7 mouse cellular contexts compared by ENCODE assay signal in the genomic region with DNA sequence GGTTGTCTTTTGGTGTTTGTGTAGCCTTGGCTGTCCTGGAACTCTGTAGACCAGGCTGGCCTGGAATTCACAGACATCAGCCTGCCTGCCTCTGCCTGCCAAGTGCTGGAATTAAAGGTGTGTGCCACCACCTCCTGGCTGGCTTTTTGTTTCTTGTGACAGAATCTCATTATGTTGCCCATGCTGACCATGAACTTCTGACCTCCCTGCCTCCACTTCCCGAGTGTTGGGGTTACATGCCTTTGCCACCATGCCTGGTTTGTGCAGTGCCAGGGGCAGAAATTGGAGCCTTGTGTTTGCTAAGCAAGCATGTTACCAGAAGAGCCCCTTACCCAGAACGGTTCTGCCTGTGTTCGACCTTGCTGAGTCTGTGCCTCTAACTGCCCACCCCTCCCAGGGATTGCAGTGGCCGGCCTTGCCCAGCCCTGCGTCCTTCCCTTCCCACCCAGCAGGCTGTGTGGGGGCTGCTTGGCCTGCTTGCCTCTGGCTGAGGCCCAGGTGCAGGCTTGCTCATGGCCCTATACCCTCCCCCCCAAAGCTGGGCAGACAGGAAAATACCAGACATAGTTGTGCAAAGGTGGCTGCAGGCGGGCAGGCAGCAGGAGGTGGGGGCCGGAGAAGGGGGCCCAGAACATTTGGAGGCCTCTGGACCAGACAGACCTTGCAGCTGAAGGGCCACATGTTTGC. TPM values are rescaled to one million over a fixed set of nuclear protein-coding genes. Genes with fewer than 3 reads are reported as not detected.
DNase-seq lines count a peak whose midpoint lies in the region; ATAC-seq and TF ChIP-seq lines count a peak whose summit lies in the region.

No protein-coding gene starts in this region.

- no peak overlapping the region for H3K4me2 ChIP-seq in midbrain, embryonic 11.5 days
- no peak overlapping the region for H3K4me2 ChIP-seq in midbrain, postnatal 0 days (ENCODE audit: low read depth, low read length, poor library complexity, severe bottlenecking)
- H3K4me2 ChIP-seq in hindbrain, embryonic 11.5 days (replicated peaks; ENCODE audit: low read depth, low read length) = no peak overlapping the region
- peak overlapping the region; percentile 27; the same call in 1 of the 2 replicates for H3K4me2 ChIP-seq in stomach, embryonic 15.5 days

- DNase-seq in midbrain, embryonic 11.5 days (ENCODE audit: low spot score, missing footprints) = peak; percentile 80
- no peak for DNase-seq in midbrain, postnatal 0 days (ENCODE audit: low spot score)
- DNase-seq in hindbrain, embryonic 11.5 days (ENCODE audit: low spot score) = no peak
- peak; percentile 81 to 93 for DNase-seq in kidney, postnatal 25 days
- DNase-seq in layer of hippocampus, postnatal 14 days (ENCODE audit: low spot score in 2 of 2) = no peak
- no peak for DNase-seq in spleen, postnatal 4 days (ENCODE audit: low spot score in 2 of 2)

- H3K4me3 ChIP-seq in midbrain, embryonic 11.5 days (ENCODE audit: low read depth, low read length) = no peak overlapping the region
- H3K4me3 ChIP-seq in midbrain, postnatal 0 days (ENCODE audit: low read depth, low read length) = no peak overlapping the region
- no peak overlapping the region for H3K4me3 ChIP-seq in hindbrain, embryonic 11.5 days (ENCODE audit: low read depth, low read length)
- H3K4me3 ChIP-seq in stomach, embryonic 15.5 days (replicated peaks) = no peak overlapping the region

- peaks cover 73% of the 10 kb centered on the region for H3K4me1 ChIP-seq in midbrain, embryonic 11.5 days (ENCODE audit: control insufficient read depth, insufficient read depth, low read length)
- peaks cover 14% of the 10 kb centered on the region; the same call in 1 of the 2 replicates for H3K4me1 ChIP-seq in midbrain, postnatal 0 days (ENCODE audit: insufficient read depth, low read length)
- H3K4me1 ChIP-seq in hindbrain, embryonic 11.5 days (replicated peaks; ENCODE audit: control insufficient read depth, insufficient read depth, low read length) = peaks cover 55% of the 10 kb centered on the region
- H3K4me1 ChIP-seq in stomach, embryonic 15.5 days = peaks cover 93% of the 10 kb centered on the region

- no peaks in the 10 kb centered on the region for H3K27me3 ChIP-seq in midbrain, embryonic 11.5 days (ENCODE audit: control insufficient read depth, insufficient read depth, low read length)
- H3K27me3 ChIP-seq in midbrain, postnatal 0 days (ENCODE audit: insufficient read depth, low read length) = no peaks in the 10 kb centered on the region
- H3K27me3 ChIP-seq in hindbrain, embryonic 11.5 days (ENCODE audit: control insufficient read depth, insufficient read depth, low read length) = no peaks in the 10 kb centered on the region
- no peaks in the 10 kb centered on the region for H3K27me3 ChIP-seq in stomach, embryonic 15.5 days (replicated peaks)

- 56% methylated on average over 7 of the region's 7 CpGs for WGBS in midbrain, embryonic 11.5 days
- 42% methylated on average over 7 of the region's 7 CpGs for WGBS in midbrain, postnatal 0 days
- 41% methylated on average over 7 of the region's 7 CpGs for WGBS in hindbrain, embryonic 11.5 days
- WGBS in stomach, embryonic 15.5 days = 22% methylated on average over 7 of the region's 7 CpGs

- no peak overlapping the region for H3K27ac ChIP-seq in midbrain, embryonic 11.5 days (ENCODE audit: low read depth, low read length)
- H3K27ac ChIP-seq in midbrain, postnatal 0 days (ENCODE audit: low read depth, low read length) = no peak overlapping the region
- peak overlapping the region; percentile 56; the same call in 1 of the 2 replicates for H3K27ac ChIP-seq in hindbrain, embryonic 11.5 days (ENCODE audit: low read depth, low read length)
- peak overlapping the region; percentile 82 for H3K27ac ChIP-seq in stomach, embryonic 15.5 days

- no peak for TF ChIP-seq CTCF in midbrain, postnatal 0 days (IDR thresholded peaks at IDR 0.05)

- H3K9me3 ChIP-seq in midbrain, embryonic 11.5 days (ENCODE audit: control insufficient read depth, low read length) = no peaks in the 10 kb centered on the region
- no peaks in the 10 kb centered on the region for H3K9me3 ChIP-seq in midbrain, postnatal 0 days (ENCODE audit: low read length)
- H3K9me3 ChIP-seq in hindbrain, embryonic 11.5 days (ENCODE audit: control insufficient read depth, low read length) = no peaks in the 10 kb centered on the region
- H3K9me3 ChIP-seq in stomach, embryonic 15.5 days = no peaks in the 10 kb centered on the region

- ATAC-seq in midbrain, embryonic 11.5 days (ENCODE audit: low FRiP score) = no peak
- no peak for ATAC-seq in midbrain, postnatal 0 days (ENCODE audit: low FRiP score)
- no peak for ATAC-seq in hindbrain, embryonic 11.5 days (ENCODE audit: low FRiP score)
- ATAC-seq in stomach, embryonic 15.5 days (ENCODE audit: insufficient read depth, low FRiP score, low read depth) = peak; percentile 18; the same call in 1 of the 2 replicates

- no peak overlapping the region for H3K9ac ChIP-seq in midbrain, embryonic 11.5 days (ENCODE audit: low read length)
- H3K9ac ChIP-seq in midbrain, postnatal 0 days (replicated peaks; ENCODE audit: low read length, poor library complexity, severe bottlenecking) = no peak overlapping the region
- no peak overlapping the region for H3K9ac ChIP-seq in hindbrain, embryonic 11.5 days (ENCODE audit: low read depth, low read length)
- H3K9ac ChIP-seq in stomach, embryonic 15.5 days = no peak overlapping the region

- no peaks in the 10 kb centered on the region for H3K36me3 ChIP-seq in midbrain, embryonic 11.5 days (ENCODE audit: control insufficient read depth, insufficient read depth, low read length)
- H3K36me3 ChIP-seq in midbrain, postnatal 0 days (ENCODE audit: insufficient read depth, low read length) = no peaks in the 10 kb centered on the region
- no peaks in the 10 kb centered on the region for H3K36me3 ChIP-seq in hindbrain, embryonic 11.5 days (ENCODE audit: control insufficient read depth, insufficient read depth, low read length)
- no peaks in the 10 kb centered on the region for H3K36me3 ChIP-seq in stomach, embryonic 15.5 days

RNA-seq across cellular contexts. Expression of gene Glis2, which starts 8.4 kb away (rescaled TPM):
- 16.6 and 27.2 TPM in 2 replicates for polyA plus RNA-seq in midbrain, embryonic 11.5 days (2014; fragmentation: Nextera tagmentation; extraction: Ambion mirVana)
- 20.0 and 20.6 TPM in 2 replicates for total RNA-seq in midbrain, postnatal 0 days (2014; rRNA removed)
- 10.8 and 12.0 TPM in 2 replicates for polyA plus RNA-seq in midbrain, postnatal 0 days (2015; fragmentation: Nextera tagmentation; extraction: Ambion mirVana)
- 26.3 and 27.6 TPM in 2 replicates for polyA plus RNA-seq in hindbrain, embryonic 11.5 days (2014; fragmentation: Nextera tagmentation; extraction: Ambion mirVana)
- polyA plus RNA-seq in stomach, embryonic 15.5 days (2015; fragmentation: Nextera tagmentation; extraction: Ambion mirVana) = 27.9 and 30.6 TPM in 2 replicates
- total RNA-seq in layer of hippocampus, postnatal 14 days (2021) = 10 to 100 TPM; 19.8 to 30.5 TPM

RNA-seq across cellular contexts. Expression of gene Pam16, which starts 21.9 kb away (rescaled TPM):
- polyA plus RNA-seq in midbrain, embryonic 11.5 days (2014; fragmentation: Nextera tagmentation; extraction: Ambion mirVana) = 97.1 and 99.1 TPM in 2 replicates
- total RNA-seq in midbrain, postnatal 0 days (2014; rRNA removed) = 31.7 and 40.2 TPM in 2 replicates
- 134 TPM in 2 replicates for polyA plus RNA-seq in midbrain, postnatal 0 days (2015; fragmentation: Nextera tagmentation; extraction: Ambion mirVana)
- polyA plus RNA-seq in hindbrain, embryonic 11.5 days (2014; fragmentation: Nextera tagmentation; extraction: Ambion mirVana) = 113 and 117 TPM in 2 replicates
- polyA plus RNA-seq in stomach, embryonic 15.5 days (2015; fragmentation: Nextera tagmentation; extraction: Ambion mirVana) = 46.5 and 75.7 TPM in 2 replicates
- total RNA-seq in layer of hippocampus, postnatal 14 days (2021) = 10 to 100 TPM; 69.5 to 80.1 TPM

RNA-seq across cellular contexts. Expression of gene Vasn, which starts 36.8 kb away (rescaled TPM):
- polyA plus RNA-seq in midbrain, embryonic 11.5 days (2014; fragmentation: Nextera tagmentation; extraction: Ambion mirVana) = 6.1 and 7.0 TPM in 2 replicates
- 12.0 and 14.2 TPM in 2 replicates for total RNA-seq in midbrain, postnatal 0 days (2014; rRNA removed)
- polyA plus RNA-seq in midbrain, postnatal 0 days (2015; fragmentation: Nextera tagmentation; extraction: Ambion mirVana) = 4.7 TPM in 2 replicates
- 7.9 and 9.4 TPM in 2 replicates for polyA plus RNA-seq in hindbrain, embryonic 11.5 days (2014; fragmentation: Nextera tagmentation; extraction: Ambion mirVana)
- polyA plus RNA-seq in stomach, embryonic 15.5 days (2015; fragmentation: Nextera tagmentation; extraction: Ambion mirVana) = 17.2 and 17.3 TPM in 2 replicates
- 1 to 10 TPM; 6.4 to 9.0 TPM for total RNA-seq in layer of hippocampus, postnatal 14 days (2021)

RNA-seq across cellular contexts. Expression of gene Dnaja3, which starts 36.9 kb away (rescaled TPM):
- polyA plus RNA-seq in midbrain, embryonic 11.5 days (2014; fragmentation: Nextera tagmentation; extraction: Ambion mirVana) = 53.4 and 57.0 TPM in 2 replicates
- 62.1 and 65.5 TPM in 2 replicates for total RNA-seq in midbrain, postnatal 0 days (2014; rRNA removed)
- 54.1 and 57.0 TPM in 2 replicates for polyA plus RNA-seq in midbrain, postnatal 0 days (2015; fragmentation: Nextera tagmentation; extraction: Ambion mirVana)
- 49.1 and 54.0 TPM in 2 replicates for polyA plus RNA-seq in hindbrain, embryonic 11.5 days (2014; fragmentation: Nextera tagmentation; extraction: Ambion mirVana)
- polyA plus RNA-seq in stomach, embryonic 15.5 days (2015; fragmentation: Nextera tagmentation; extraction: Ambion mirVana) = 68.4 and 77.6 TPM in 2 replicates
- total RNA-seq in layer of hippocampus, postnatal 14 days (2021) = 10 to 100 TPM; 61.0 to 66.2 TPM

RNA-seq across cellular contexts. Expression of gene Tfap4, which starts 43.3 kb away (rescaled TPM):
- 18.2 and 18.9 TPM in 2 replicates for polyA plus RNA-seq in midbrain, embryonic 11.5 days (2014; fragmentation: Nextera tagmentation; extraction: Ambion mirVana)
- total RNA-seq in midbrain, postnatal 0 days (2014; rRNA removed) = 6.7 and 6.8 TPM in 2 replicates
- polyA plus RNA-seq in midbrain, postnatal 0 days (2015; fragmentation: Nextera tagmentation; extraction: Ambion mirVana) = 5.2 and 5.9 TPM in 2 replicates
- 16.1 TPM in 2 replicates for polyA plus RNA-seq in hindbrain, embryonic 11.5 days (2014; fragmentation: Nextera tagmentation; extraction: Ambion mirVana)
- polyA plus RNA-seq in stomach, embryonic 15.5 days (2015; fragmentation: Nextera tagmentation; extraction: Ambion mirVana) = 20.3 and 22.4 TPM in 2 replicates
- total RNA-seq in layer of hippocampus, postnatal 14 days (2021) = 1 to 10 TPM; 3.2 to 4.5 TPM

Comparison
In these comparisons a context has a peak if more than half of its experiments do, and no peak if none do; other contexts are left out.
1. DNase-seq: peak in midbrain, embryonic 11.5 days (single experiment) and kidney, postnatal 25 days (2 of 2); none in midbrain, postnatal 0 days (single experiment), hindbrain, embryonic 11.5 days (single experiment), layer of hippocampus, postnatal 14 days (0 of 2) and spleen, postnatal 4 days (0 of 2).
2. H3K27ac ChIP-seq: peak in hindbrain, embryonic 11.5 days (single experiment) and stomach, embryonic 15.5 days (single experiment); none in midbrain, embryonic 11.5 days (single experiment) and midbrain, postnatal 0 days (single experiment).